Mouse (Mus musculus) spleen, adult 18-20 months (tissue): ENCODE results near the gene Rab37.

Experiments used
- DNase-seq, 2 experiments: peaks; one replicate each; pipeline ENCODE4 v3.0.0; 2022; ENCODE audit warnings: mixed read lengths in 2 of 2

Gene Rab37

GRCm38 (mm10) chr11:115091362-115091901 is at the start of gene Rab37:
Rab37 (plus strand) TSS chr11:115091431.
- no peak for DNase-seq

GRCm38 (mm10) chr11:115048259-115048658 is 43.0 kb upstream of the Rab37 start, which contains the start of gene Cd300ld3:
Cd300ld3 (minus strand) TSS chr11:115048409.
- no peak for DNase-seq

DNA sequence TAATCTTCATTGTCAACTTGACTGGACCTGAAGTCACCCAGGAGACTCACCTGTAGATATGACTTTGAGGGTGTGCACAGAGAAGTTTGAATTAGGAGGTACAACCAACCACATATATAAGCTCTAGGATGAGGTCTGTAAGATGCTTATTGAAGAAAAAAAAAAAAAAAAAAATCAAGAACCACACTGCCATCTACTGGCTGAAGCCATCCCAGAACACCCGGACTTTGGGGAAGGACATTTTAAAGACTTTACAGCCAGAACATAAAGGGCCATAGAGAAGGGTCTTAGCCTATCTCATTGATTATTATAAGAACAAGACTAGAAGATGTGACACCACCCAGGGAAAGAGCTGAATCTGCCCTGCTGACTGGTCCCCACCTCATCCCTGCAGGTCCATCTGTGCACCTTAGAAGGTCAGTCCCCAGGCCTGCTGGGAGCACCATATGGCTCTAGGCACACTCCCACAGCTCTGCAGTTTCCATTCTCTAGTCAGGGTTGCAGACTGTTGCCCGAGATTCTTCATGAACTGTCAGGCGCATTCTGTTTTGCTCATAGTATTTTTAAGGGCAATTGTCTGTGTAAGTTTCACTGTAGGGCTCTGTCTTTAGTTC is 41.8 kb upstream of the Rab37 start:
- no peak for DNase-seq

- no peak for DNase-seq
These were observed 39.0 kb upstream of the Rab37 start for GRCm38 (mm10) chr11:115052206-115052605.

GRCm38 (mm10) chr11:115052991-115053390 is 38.2 kb upstream of the Rab37 start:
- DNase-seq: no peak

DNA sequence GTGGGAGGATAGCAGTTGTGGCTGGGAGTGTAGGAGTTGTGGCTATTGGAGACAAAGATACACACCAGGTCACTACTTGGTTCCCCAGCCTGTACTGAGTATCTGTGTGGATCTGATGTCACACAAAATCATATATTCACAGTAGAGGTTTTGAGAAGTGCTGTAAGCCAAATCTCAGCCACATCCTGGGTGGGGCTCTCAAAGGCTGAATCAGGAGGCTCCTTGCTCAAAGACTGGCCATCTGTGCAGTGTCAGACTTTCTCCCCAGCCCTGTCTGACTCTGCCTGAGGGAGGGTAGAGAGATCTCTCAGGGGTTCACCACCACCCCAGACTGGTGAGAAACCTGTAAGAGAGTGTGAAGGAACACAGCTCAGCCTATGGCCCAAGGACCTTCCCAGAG is 36.7 kb upstream of the Rab37 start:
- no peak for DNase-seq

DNA sequence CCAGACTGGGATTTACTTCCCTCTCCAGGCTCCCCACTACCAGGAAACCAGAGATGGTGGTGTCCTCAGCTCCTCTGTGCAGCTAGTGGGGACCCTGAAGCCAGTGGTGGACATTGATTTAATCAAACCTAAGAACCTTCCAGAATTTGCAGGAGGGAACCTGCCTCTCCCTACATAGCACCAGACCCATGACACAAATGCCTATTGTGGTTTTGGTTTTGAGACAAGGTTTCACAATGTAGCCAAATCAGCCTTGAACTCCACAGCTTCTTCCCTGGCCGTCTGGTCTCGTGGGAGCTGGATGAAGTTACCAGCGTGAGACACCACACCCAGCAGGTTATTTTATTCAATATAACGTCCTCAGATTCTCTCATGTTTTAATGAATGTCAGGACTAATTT is 32.5 kb upstream of the Rab37 start:
- DNase-seq: no peak

DNA sequence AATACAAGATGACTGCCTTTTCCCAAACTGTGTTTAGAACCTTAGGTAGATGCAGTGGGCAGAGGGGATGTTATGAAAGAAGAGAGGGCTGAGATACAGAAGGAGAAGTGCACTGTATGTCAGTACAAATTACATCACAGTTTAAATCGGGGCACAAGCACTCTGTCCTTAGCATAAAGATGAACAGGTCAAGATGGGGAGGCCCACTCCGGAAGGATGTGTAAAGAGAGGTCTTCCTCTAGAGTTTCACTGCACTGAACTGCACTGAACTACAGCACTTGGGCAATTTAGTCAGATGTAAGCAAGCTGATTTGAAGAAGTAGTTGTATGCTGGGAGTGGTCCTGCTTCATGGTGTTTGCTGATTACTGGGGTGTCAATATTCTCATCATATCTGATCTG is 31.4 kb upstream of the Rab37 start:
- no peak for DNase-seq

- no peak for DNase-seq
These were observed 29.2 kb upstream of the Rab37 start, which contains the start of gene Cd300e for GRCm38 (mm10) chr11:115062077-115062476. Cd300e (minus strand) TSS chr11:115062177.

DNA sequence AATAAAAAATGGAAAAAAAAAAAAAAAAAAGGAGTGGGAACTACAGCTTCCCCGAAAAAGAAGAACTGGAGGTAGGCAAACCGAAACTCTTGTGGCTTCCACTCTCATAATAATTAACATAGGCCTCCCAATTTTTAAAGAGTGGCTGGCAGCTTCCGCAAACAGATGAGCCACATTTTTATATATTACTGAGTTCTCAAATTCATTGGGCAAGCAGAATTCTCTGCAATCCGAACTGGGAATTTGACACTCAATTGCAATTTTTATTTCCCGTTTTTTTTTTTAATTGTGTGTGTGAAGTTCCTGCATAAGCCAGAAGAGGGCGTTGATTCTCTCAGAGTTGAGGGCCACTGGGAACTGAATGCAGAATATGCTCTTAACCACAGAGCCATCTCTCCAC is 24.5 kb upstream of the Rab37 start:
- DNase-seq: no peak

DNA sequence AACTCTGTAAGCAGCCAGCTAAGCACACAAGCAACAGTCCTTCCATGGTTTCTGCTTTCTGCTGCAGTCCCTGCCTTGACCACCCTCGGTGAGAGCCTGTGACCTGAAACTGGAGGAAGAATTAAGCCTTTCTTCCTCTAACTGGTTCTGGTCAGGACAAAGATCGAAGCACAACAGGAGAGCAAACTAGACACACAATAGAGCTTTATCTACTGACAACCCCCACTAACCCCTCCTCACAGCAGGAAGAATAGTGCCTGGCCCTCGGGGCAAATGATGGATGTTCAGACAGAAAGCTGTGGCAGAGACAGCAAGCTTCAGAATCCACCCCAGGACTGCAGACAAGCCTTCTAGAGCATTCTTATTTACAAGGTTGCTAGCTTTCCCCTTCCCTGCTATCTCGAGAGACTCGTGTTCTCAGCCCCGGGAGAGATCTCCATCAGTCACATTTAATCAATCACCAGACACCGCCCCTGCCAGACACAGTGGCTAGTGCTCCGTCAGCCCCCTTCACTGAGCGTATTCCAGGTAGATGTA is 20.1 kb upstream of the Rab37 start:
- DNase-seq: no peak

DNA sequence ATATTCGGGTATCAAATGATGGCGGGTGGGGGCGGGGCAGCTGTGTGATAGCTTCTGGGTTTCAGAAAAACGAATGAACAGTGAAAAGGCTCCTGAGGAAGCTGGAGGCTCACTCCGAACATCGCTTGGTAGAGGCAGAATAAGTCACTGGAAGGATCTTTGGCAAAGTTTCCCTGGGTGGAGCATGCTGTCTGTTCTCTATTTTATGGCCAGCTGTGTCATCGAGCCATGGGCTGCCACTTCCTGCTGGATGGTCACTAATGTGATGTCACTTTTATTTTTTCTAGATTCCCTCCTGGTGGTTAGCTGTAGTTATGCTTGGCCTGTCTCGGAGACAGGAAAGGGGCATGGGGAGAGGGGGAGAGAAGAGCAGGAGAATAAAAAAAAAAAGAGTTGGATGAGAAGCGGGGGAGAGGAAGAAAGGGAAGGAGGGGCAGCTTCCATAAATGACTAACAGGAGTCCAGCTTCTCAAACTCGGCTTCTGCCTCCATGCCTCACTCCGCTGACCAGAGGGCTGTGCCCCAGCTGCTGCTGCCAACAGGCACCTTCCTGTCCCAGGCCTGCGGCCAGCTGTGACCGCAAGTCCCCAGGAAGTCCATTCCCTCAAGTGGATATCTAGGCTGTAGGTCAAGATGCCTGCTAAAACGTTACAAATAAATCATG is 19.5 kb upstream of the Rab37 start:
- DNase-seq: no peak

DNA sequence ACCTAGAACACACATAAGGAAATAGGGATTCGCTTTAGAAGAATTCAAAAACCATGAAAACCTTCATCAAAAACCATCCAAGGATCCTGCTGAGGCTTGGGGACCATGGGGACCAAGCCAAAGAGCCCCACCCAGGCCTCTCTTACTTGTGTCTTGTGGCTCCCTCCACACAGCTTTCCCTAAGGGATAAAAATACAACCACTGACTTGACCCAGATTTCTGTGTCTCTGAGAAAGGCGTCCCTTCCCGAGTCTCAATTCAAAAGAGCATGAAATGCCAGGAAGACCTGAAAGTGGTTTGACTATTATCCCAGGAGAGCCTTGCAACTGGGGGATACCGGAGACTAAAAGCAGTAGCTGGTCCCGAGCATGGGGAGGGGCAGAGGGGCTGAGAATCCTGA is 18.2 kb upstream of the Rab37 start:
- no peak for DNase-seq

DNA sequence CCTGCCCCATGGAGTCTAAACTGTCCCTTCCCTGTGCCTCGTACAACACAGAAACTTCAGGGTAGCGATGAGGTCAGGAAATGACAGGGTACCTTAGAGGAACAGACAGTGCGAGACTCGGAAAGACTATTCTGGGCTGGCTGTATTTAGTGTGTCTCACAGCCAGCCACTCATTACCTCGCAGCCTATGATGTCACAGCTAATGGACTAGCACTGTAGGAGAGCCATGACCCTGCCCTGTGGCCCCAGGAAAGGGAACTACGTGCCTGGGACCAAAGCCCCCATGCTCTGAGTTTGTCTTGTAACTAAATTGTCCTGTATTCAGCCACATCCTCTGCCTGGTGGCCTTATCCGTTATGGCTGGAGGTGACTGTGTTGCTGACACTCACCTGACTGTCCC is 15.8 kb upstream of the Rab37 start:
- no peak for DNase-seq

DNA sequence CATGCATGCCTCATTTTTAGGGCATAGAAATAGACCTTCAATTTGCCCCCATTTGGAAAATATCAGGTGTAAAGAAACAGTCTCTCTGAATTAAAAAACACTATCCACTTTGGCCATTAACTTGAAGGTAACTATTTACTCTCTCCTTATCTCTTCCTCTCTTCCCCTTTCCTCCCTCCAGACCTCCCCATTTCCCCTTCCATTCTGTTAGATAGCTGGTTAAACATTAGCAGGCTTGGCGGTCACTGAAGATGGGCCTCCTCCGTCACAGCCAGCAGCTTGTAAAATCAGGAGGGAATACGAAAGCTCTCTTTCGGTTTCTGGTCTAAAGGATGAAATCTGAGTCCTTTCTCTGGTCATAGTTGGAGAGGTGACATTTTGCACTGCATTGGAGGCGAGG is 15.4 kb upstream of the Rab37 start:
- DNase-seq: no peak

- DNase-seq: no peak
These were observed 13.8 kb upstream of the Rab37 start for GRCm38 (mm10) chr11:115077436-115077835.

GRCm38 (mm10) chr11:115078680-115079079 is 12.6 kb upstream of the Rab37 start:
- DNase-seq: no peak

- peak; percentile 23 to 41 for DNase-seq
These were observed 10.3 kb upstream of the Rab37 start for GRCm38 (mm10) chr11:115080886-115081285.

DNA sequence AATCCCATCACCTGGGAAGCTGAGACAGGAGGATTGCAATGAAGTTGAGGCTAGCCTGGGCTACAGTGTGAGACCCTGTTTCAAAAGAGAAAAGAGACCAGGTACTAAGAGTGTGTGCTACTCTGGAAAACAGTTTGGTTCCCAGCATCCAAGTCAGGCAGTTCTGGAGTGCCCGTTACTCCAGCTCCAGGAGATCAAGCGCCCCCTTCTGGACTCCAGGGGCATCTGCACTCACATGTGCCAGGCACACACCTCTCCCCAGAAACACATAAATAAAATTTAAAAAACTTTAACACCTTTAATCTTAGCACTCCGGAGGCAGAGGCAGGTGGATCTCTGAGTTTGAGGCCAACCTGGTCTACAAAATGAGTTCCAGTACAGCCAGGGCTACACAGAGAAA is 9.9 kb upstream of the Rab37 start:
- no peak for DNase-seq

- no peak for DNase-seq
These were observed 9.0 kb upstream of the Rab37 start for GRCm38 (mm10) chr11:115082196-115082595.

- peak; percentile 19 to 72 for DNase-seq
These were observed 7.7 kb upstream of the Rab37 start for GRCm38 (mm10) chr11:115083376-115084139.

DNA sequence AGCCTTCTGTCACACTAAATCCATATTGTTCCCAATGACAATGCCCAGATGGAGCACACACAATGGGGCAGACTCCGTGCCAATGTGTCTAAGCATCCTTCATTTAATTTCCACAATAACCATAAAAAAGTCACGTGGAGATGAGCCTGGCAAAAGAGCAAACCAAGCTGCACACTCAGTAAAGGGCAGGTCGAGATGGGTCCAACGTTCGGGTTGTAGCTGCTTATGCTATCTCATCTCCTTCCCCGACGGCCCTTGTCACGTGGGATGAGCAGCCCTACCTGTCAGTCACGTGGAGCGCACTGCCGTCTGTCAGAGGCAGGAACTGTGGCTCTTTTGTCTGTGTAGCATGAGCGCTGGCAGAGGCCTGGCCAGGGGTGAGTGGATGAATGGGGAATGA is 6.6 kb upstream of the Rab37 start:
- no peak for DNase-seq

- DNase-seq: no peak
These were observed 6.2 kb upstream of the Rab37 start for GRCm38 (mm10) chr11:115085064-115085463.
